Mouse (Mus musculus): ENCODE data around the gene Fance.

DNA sequence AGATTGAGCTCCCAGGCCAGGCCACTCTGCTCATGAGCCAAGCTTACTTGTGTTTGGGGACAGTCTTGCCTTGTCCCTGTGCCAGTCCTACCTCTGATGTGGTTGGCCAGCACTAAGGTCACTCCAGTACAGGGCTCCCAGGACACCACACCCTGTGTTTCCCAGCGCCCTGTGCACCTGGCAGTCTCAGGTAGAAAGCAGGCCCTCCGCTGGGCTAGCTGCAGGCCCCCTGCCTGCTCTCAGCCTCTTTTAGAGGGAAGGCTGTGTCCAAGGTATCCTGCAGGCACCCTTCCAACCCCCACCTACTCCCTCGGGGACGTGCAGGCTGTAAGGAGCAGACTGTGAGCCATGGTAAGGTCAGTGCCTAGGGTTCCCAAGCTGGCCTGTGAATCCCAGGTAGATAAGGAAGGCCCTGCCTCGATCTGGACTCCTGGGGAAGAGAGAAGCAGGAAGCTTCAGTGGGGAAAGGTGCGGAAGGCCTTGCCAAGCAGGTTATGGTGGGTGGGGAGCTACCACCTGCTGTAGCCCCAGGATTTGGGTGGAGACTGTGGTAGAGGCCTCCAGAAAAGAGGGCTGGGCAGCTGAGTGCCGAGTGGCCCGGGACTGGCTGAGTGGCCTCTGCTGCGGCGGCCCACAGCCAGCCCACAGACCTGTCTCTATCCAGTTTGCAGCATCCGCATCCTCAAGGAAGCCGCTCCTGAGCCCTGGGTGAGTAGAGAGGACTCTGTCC lies 41.6 kb upstream of the Fance start:
- TF ChIP-seq POLR2A (IDR thresholded peaks at IDR 0.05; ENCODE audit: control insufficient read depth, extremely low read depth, insufficient read depth, low read length, poor library complexity) (no peak), CTCF (IDR thresholded peaks at IDR 0.05; ENCODE audit: borderline replicate concordance, control insufficient read depth, extremely low read depth, insufficient read depth, low read length, poor library complexity) (no peak)

Data from thymus, adult 2 months (tissue).